Comparison of ENCODE assay signal across 25 mouse cellular contexts in the genomic region with DNA sequence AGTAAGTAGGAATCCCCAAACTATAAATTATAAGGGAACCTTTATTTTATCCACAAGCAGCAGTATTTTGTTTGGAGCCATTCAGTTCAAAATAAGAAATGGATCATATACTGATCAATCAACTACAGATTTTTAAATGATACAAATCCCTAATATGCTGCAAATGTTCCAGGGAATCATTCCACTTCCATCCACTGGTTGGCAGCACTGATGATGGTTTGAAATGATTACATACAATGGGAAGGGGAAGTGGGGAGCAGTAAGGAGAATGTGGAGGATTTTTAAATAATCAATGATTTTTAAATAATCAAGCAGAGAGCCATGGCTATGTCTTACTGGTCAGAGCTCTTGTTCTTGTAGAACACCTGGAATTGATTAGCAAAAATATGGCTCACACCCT.
"Had no signal": no experiment of that assay in that cellular context is flagged by ENCODE, and none has a peak within 500 bp of the region (broad histone marks: within the 10 kb centered on the region; RNA-seq: fewer than 3 reads in every experiment).

No protein-coding gene starts in this region.

- H3K4me3 ChIP-seq: intestine, embryonic 15.5 days; limb, embryonic 10.5 days; limb, embryonic 13.5 days; liver, embryonic 12.5 days; liver, embryonic 15.5 days; lung, embryonic 15.5 days; megakaryocyte, embryonic 14.5 days; neural tube, embryonic 12.5 days; neural tube, embryonic 15.5 days; stomach, embryonic 15.5 days had no signal

- H3K4me2 ChIP-seq: intestine, embryonic 15.5 days; limb, embryonic 13.5 days; liver, embryonic 12.5 days; liver, embryonic 15.5 days; lung, embryonic 15.5 days; midbrain, embryonic 11.5 days; neural tube, embryonic 12.5 days; neural tube, embryonic 15.5 days; stomach, embryonic 15.5 days had no signal

- ATAC-seq: intestine, embryonic 15.5 days; liver, embryonic 12.5 days had no signal

- H3K4me1 ChIP-seq: intestine, embryonic 15.5 days; limb, embryonic 10.5 days; limb, embryonic 13.5 days; liver, embryonic 12.5 days; liver, embryonic 15.5 days; lung, embryonic 15.5 days; megakaryocyte, embryonic 14.5 days; neural tube, embryonic 12.5 days; neural tube, embryonic 15.5 days; stomach, embryonic 15.5 days had no signal

- H3K9ac ChIP-seq: intestine, embryonic 15.5 days; limb, embryonic 13.5 days; liver, embryonic 12.5 days; liver, embryonic 15.5 days; lung, embryonic 15.5 days; neural tube, embryonic 12.5 days; neural tube, embryonic 15.5 days; stomach, embryonic 15.5 days had no signal

- H3K27ac ChIP-seq: intestine, embryonic 15.5 days; limb, embryonic 10.5 days; limb, embryonic 13.5 days; liver, embryonic 12.5 days; liver, embryonic 15.5 days; lung, embryonic 15.5 days; neural tube, embryonic 12.5 days; neural tube, embryonic 15.5 days; stomach, embryonic 15.5 days had no signal

- DNase-seq: kidney, adult 2 months; kidney, postnatal 14 days; kidney, postnatal 4 days; layer of hippocampus, postnatal 36 days; liver; lung, adult 18-20 months; lung, postnatal 10 days; lung, postnatal 36 days; midbrain, embryonic 14.5 days; right cerebral cortex, adult 18-20 months; right cerebral cortex, postnatal 14 days; right cerebral cortex, postnatal 4 days; thymus, adult 18-20 months; thymus, postnatal 36 days had no signal

- H3K36me3 ChIP-seq: intestine, embryonic 15.5 days; limb, embryonic 10.5 days; limb, embryonic 13.5 days; liver, embryonic 12.5 days; liver, embryonic 15.5 days; lung, embryonic 15.5 days; neural tube, embryonic 12.5 days; neural tube, embryonic 15.5 days; stomach, embryonic 15.5 days had no signal

- H3K27me3 ChIP-seq: intestine, embryonic 15.5 days; limb, embryonic 13.5 days; liver, embryonic 12.5 days; liver, embryonic 15.5 days; lung, embryonic 15.5 days; megakaryocyte, embryonic 14.5 days; neural tube, embryonic 12.5 days; neural tube, embryonic 15.5 days; stomach, embryonic 15.5 days had no signal

- H3K9me3 ChIP-seq: intestine, embryonic 15.5 days; limb, embryonic 10.5 days; limb, embryonic 13.5 days; liver, embryonic 12.5 days; liver, embryonic 15.5 days; lung, embryonic 15.5 days; megakaryocyte, embryonic 14.5 days; neural tube, embryonic 15.5 days; stomach, embryonic 15.5 days had no signal
